Mouse (Mus musculus) thymus, adult 2 months (tissue): ENCODE results near the gene Blnk. TPM values are rescaled to one million over a fixed set of nuclear protein-coding genes. Genes with fewer than 3 reads are reported as not detected.

ENCODE experiments used
- DNase-seq: peaks from one replicate; pipeline ENCODE4 v3.0.0; 2021
- H3K27ac ChIP-seq: fragments of 200-500 bp; 2 replicates; pipeline ENCODE4 v1.5.1; 2012; ENCODE audit warnings: low read length, control low read depth; ENCODE audit not compliant: control insufficient read depth, insufficient read depth
- H3K27me3 ChIP-seq: fragments of 200-500 bp; 2 replicates; pipeline ENCODE4 v1.6.1; 2012; ENCODE audit warnings: mild to moderate bottlenecking, low read length, moderate library complexity, mixed read lengths; ENCODE audit not compliant: control insufficient read depth, insufficient read depth
- H3K36me3 ChIP-seq: fragments of 200-500 bp; 2 replicates; pipeline ENCODE4 v1.6.1; 2012; ENCODE audit warnings: mild to moderate bottlenecking, low read length, moderate library complexity; ENCODE audit not compliant: control insufficient read depth, insufficient read depth
- H3K4me1 ChIP-seq: fragments of 200-500 bp; replicated peaks from 2 replicates; pipeline ENCODE4 v1.6.1; 2012; ENCODE audit warnings: low read length; ENCODE audit not compliant: control insufficient read depth, insufficient read depth
- H3K4me3 ChIP-seq: fragments of 200-500 bp; 2 replicates; pipeline ENCODE4 v1.5.1; 2012; ENCODE audit warnings: mild to moderate bottlenecking, low read length, control low read depth, moderate library complexity; ENCODE audit not compliant: control insufficient read depth, insufficient read depth
- CTCF ChIP-seq: fragments of 200-500 bp; IDR thresholded peaks from 2 replicates; pipeline ENCODE4 v1.5.1; 2012; ENCODE audit warnings: mild to moderate bottlenecking, control low read depth, low read length, moderate library complexity, borderline replicate concordance; ENCODE audit not compliant: control insufficient read depth, poor library complexity, insufficient read depth; ENCODE audit errors: extremely low read depth
- POLR2A ChIP-seq: fragments of 200-500 bp; IDR thresholded peaks from 2 replicates; pipeline ENCODE4 v1.6.1; 2012; ENCODE audit warnings: mild to moderate bottlenecking, low read length, control low read depth, moderate library complexity; ENCODE audit not compliant: control insufficient read depth, poor library complexity, insufficient read depth; ENCODE audit errors: extremely low read depth
- WGBS: fragments of 180-500 bp; shearing (Covaris S2); methylation state at CpG from one replicate; pipeline ENCODE4 v1.1.7; 2018; 5-methylcytosine and 5-hydroxymethylcytosine counted together
- polyA plus RNA-seq: library from polyadenylated mRNA; depleted of rRNA; stranded (reverse); fragments of >200 nt; gene quantifications from 2 replicates; pipeline ENCODE4 v1.2.3, GENCODE M21; 2012; rRNA removed

Blnk gene
- polyA plus RNA-seq: 8.5 and 10.9 TPM in 2 replicates

DNA sequence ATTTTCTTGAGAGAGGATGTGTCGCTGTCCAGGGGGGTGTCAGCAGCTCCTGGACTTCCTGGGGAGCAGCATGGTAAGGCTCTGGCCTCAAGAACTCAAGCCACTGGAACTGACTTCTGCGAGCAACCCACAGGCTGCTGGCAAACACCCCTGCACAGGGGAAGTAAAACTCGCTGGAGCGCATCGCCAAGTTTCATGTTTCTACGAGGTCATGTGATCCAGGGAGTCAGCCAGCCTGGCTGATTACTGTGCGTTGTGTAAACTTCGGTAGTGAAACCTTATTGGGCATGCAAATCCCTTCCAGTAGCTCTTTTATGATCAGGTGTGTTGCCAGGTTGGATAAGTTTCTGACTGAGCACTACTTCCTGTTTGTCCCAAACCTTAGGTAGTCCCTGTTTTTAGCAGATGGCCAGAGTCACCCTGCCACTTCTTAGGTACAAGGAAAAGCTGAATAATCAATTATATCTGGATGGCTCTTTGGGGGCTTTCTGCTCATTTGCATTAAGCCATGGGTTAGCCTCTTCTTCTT is at the start of gene Blnk:
Gene Blnk, minus strand, starts transcription at position 479 of the 529 bp plus-strand sequence.
- peak within 1 kb of the TSS; percentile 66; the same call in 1 of the 2 replicates for H3K27ac ChIP-seq
- WGBS: 7% methylated on average over 8 of the region's 8 CpGs
- TF ChIP-seq POLR2A: no peak
- no peaks in the 10 kb centered on the region for H3K27me3 ChIP-seq
- peaks cover 4% of the 10 kb centered on the region; the same call in 1 of the 2 replicates for H3K4me1 ChIP-seq
- DNase-seq: peak; percentile 26
- no peaks in the 10 kb centered on the region for H3K36me3 ChIP-seq
- H3K4me3 ChIP-seq: no peak within 1 kb of the TSS

DNA sequence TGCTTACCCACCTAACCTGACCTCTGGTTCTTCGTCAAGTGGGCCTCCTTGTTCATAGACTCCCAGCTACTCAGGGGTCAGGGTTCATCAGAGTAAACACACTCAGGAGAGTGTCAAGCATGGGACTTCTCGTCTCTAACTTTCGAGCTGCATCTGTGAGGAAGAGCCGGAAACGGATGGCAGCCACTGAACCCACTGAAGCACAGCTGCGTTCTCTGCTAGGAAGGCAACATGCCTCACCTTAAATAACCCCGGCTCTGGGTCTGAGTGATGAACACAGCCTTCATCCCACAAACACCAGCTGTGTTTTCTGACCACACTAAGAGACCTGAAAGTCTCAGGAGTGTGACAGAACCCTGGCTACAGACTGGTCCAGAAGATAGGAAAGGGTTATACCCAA is 44.8 kb upstream of the Blnk start:
- no peak for TF ChIP-seq POLR2A
- TF ChIP-seq CTCF: no peak

DNA sequence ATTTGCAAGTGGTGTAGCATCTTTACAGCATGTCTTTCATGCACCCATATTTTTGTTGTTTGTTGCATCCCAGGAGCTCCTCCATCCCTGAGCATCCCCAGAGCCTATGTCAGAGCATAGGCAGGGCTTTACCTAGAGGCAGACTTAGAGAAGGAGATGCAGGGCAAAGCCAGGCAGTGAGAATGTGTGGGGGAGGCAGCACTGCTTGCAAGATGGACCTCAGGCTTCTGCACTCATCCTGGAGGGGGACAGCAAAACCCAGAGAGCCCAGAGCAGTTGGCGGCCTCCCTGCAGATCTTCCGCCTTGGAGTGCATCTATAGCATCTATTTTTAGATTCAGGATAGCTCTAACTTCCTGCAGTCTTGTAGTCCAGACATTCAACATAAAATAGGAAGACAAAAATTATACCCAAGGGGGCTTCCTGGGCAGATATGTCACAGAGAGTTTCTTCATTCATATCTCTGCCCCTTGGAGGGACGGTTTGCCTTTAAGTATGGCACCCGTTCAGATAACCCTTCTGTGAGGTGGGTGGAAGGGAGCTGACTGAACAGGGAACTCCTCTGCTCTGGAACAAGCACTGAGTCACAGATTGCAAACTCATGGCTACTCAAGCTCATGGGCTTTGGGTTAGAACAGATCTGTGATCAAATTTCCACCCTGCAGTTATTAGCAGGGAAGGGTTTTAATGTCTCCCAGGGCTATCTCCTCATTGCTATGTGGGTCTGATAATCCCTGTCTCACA is 41.6 kb upstream of the Blnk start:
- Histone ChIP-seq H3K27ac (peak overlapping the region; percentile 81), H3K4me3 (no peak overlapping the region), H3K4me1 (peaks cover 41% of the 10 kb centered on the region), H3K27me3 (no peaks in the 10 kb centered on the region), H3K36me3 (peaks cover 69% of the 10 kb centered on the region)
- DNase-seq: no peak
- WGBS: 37% methylated on average over 4 of the region's 4 CpGs
- TF ChIP-seq POLR2A (no peak), CTCF (no peak)

More for the DNA sequence above, 44.8 kb upstream of the Blnk start:
- H3K36me3 ChIP-seq: peaks cover 76% of the 10 kb centered on the region
- DNase-seq: peak; percentile 81
- H3K27ac ChIP-seq: peak overlapping the region; percentile 91
- H3K4me3 ChIP-seq: no peak overlapping the region
- 7% methylated on average over 7 of the region's 7 CpGs for WGBS
- peaks cover 30% of the 10 kb centered on the region for H3K4me1 ChIP-seq
- no peaks in the 10 kb centered on the region for H3K27me3 ChIP-seq

DNA sequence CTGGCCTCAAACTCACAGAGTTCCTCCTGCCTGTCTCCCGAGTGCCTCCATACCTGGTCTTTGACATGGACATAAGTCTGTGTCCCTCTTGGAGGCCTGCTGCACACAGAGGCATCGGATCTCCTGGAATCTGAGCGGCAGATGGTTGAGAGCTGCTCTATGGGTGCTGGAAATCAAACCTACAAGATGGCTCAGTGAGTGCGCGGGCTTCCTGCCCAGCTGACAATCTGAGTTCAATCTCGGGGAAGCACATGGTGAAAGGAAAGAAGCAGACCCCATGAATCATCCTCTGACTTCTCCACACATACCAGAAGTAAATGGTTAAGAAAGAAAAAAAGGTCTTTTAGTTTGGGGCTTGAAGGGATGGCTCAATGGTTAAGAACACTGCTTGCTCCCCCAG is 37.5 kb upstream of the Blnk start:
- peak overlapping the region; percentile 67 for H3K4me3 ChIP-seq
- H3K27me3 ChIP-seq: no peaks in the 10 kb centered on the region
- no peak for TF ChIP-seq CTCF
- no peak for TF ChIP-seq POLR2A
- 5% methylated on average over 6 of the region's 6 CpGs for WGBS
- peak overlapping the region; percentile 98 for H3K27ac ChIP-seq
- no peak for DNase-seq
- peaks cover 38% of the 10 kb centered on the region for H3K36me3 ChIP-seq
- H3K4me1 ChIP-seq: peaks cover 30% of the 10 kb centered on the region

DNA sequence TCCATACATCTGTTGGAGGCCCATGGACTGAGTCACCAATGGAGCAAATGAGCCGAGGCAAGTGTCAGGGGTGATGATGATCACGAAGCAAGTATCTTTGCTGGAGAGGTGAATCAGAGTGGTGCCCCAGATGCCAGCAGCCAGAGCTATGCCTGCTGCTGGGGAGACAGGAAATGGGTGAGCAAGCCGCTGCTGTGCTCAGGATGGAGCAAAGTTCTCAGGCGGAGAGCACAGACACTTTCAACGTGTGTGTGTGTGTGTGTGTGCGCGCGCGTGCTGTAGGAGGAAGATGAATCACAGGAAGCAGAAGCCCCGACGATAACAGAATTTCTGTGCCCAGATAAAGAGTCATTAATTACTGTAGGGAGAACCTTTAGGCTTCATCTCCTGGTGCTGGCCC is 36.7 kb upstream of the Blnk start:
- H3K36me3 ChIP-seq: peaks cover 29% of the 10 kb centered on the region
- 8% methylated on average over 11 of the region's 11 CpGs for WGBS
- peak; percentile 76 for DNase-seq
- H3K4me1 ChIP-seq: peaks cover 31% of the 10 kb centered on the region
- H3K27ac ChIP-seq: peak overlapping the region; percentile 98
- H3K27me3 ChIP-seq: no peaks in the 10 kb centered on the region
- TF ChIP-seq POLR2A: peak; percentile 77
- TF ChIP-seq CTCF: no peak
- H3K4me3 ChIP-seq: peak overlapping the region; percentile 66

DNA sequence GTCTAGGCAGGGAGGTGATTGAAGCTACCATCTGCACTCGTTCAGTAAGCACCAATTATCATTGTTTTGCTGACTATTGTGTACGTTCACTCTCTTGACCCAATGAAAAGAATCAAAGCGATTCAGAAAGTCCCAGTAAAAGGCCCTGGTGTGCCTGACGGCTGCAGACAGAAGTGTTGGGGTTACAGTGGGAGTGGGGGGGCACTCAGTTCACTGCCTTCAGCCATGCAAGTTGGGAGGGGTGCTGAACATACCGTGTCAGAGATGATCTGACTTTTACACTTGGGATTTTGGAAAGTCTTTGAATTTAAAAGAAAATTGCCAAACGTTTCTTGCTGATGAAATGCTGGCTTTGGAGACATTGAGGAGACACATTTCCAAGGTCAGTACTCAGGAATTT is 35.8 kb upstream of the Blnk start:
- no peak for TF ChIP-seq CTCF
- no peak for TF ChIP-seq POLR2A
- Histone ChIP-seq H3K4me3 (peak overlapping the region; percentile 47), H3K4me1 (peaks cover 28% of the 10 kb centered on the region), H3K36me3 (peaks cover 27% of the 10 kb centered on the region), H3K27me3 (no peaks in the 10 kb centered on the region), H3K27ac (peak overlapping the region; percentile 98)
- DNase-seq: no peak
- 7% methylated on average over 6 of the region's 6 CpGs for WGBS
